Mouse (Mus musculus) forebrain, embryonic 12.5 days (tissue): ENCODE measurements at regions not wholly inside any gene's neighbourhood (a gene's known extent, or its start where the extent isn't known, plus 50 kb on each side); places are given as distances from the start of the nearest gene placed in this dataset.

Experiments
- ATAC-seq: fragments of 200-750 bp; cut with Nextera tagmentation; 2 replicates; pipeline ENCODE4 v1.8.0; 2017; ENCODE audit warnings: moderate TSS enrichment; ENCODE audit not compliant: low FRiP score
- H3K27ac ChIP-seq: fragments of 300-500 bp; sonication (generic); 2 replicates; pipeline ENCODE4 v1.5.1; 2016; ENCODE audit warnings: mild to moderate bottlenecking
- H3K27me3 ChIP-seq: fragments of 300-500 bp; sonication (generic); 2 replicates; pipeline ENCODE4 v1.6.1; 2016; ENCODE audit warnings: mild to moderate bottlenecking
- H3K36me3 ChIP-seq: fragments of 300-500 bp; sonication (generic); replicated peaks from 2 replicates; pipeline ENCODE4 v1.6.1; 2016; ENCODE audit warnings: mild to moderate bottlenecking
- H3K4me1 ChIP-seq: fragments of 300-500 bp; sonication (generic); 2 replicates; pipeline ENCODE4 v1.6.1; 2016
- H3K4me2 ChIP-seq: fragments of 300-500 bp; sonication (generic); 2 replicates; pipeline ENCODE4 v1.6.1; 2016; ENCODE audit warnings: mild to moderate bottlenecking, moderate library complexity
- H3K4me3 ChIP-seq: fragments of 300-500 bp; sonication (generic); replicated peaks from 2 replicates; pipeline ENCODE4 v1.5.1; 2016; ENCODE audit warnings: mild to moderate bottlenecking
- H3K9ac ChIP-seq: fragments of 300-500 bp; sonication (generic); 2 replicates; pipeline ENCODE4 v1.6.1; 2016; ENCODE audit warnings: mild to moderate bottlenecking
- H3K9me3 ChIP-seq: fragments of 300-500 bp; sonication (generic); 2 replicates; pipeline ENCODE4 v1.6.1; 2016
- WGBS: fragments of 180-500 bp; shearing (Covaris S2); methylation state at CpG from one replicate; pipeline ENCODE4 v1.1.7; 2016; 5-methylcytosine and 5-hydroxymethylcytosine counted together

- 57% methylated on average over 8 of the region's 8 CpGs for WGBS
- Histone ChIP-seq H3K9me3 (no peaks in the 10 kb centered on the region), H3K27me3 (no peaks in the 10 kb centered on the region), H3K36me3 (no peaks in the 10 kb centered on the region), H3K4me2 (no peak overlapping the region), H3K27ac (no peak overlapping the region), H3K4me1 (peaks cover 11% of the 10 kb centered on the region), H3K9ac (no peak overlapping the region), H3K4me3 (no peak overlapping the region)
- ATAC-seq = no peak
Observed at GRCm38 (mm10) chr2:75220775-75221359, 395.3 kb downstream of the Mtx2 start.

DNA sequence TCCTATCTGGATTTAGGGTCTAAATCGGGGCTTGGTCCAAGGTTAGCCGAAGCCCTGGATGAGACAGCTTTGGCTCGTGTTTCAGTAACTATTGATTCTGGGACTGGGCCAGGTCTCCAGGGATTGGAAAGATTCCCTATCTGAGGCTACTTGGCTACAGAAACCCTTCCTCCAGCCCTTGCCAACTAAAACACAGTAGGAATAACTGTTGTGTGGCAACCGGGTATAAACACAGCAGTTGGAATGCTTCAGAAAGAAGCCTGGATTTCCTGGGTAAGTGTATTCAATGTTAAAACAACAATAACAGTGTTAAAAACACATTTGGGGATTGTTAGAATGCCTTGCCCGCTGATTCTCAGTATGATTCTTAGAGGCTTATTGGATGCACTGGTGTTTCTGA lies 398.8 kb downstream of the Mtx2 start:
- H3K36me3 ChIP-seq = no peaks in the 10 kb centered on the region
- no peak overlapping the region for H3K27ac ChIP-seq
- no peak overlapping the region for H3K9ac ChIP-seq
- no peak overlapping the region for H3K4me2 ChIP-seq
- 78% methylated on average over 5 of the region's 5 CpGs for WGBS
- no peak for ATAC-seq
- H3K9me3 ChIP-seq = no peaks in the 10 kb centered on the region
- H3K4me1 ChIP-seq = peaks cover 11% of the 10 kb centered on the region
- no peak overlapping the region for H3K4me3 ChIP-seq
- H3K27me3 ChIP-seq = no peaks in the 10 kb centered on the region

GRCm38 (mm10) chr2:75240976-75241375 lies 415.4 kb downstream of the Mtx2 start:
- 70% methylated on average over 1 of the region's 1 CpGs for WGBS
- H3K9ac ChIP-seq = no peak overlapping the region
- H3K27ac ChIP-seq = no peak overlapping the region
- no peaks in the 10 kb centered on the region for H3K9me3 ChIP-seq
- no peak overlapping the region for H3K4me2 ChIP-seq
- no peaks in the 10 kb centered on the region for H3K27me3 ChIP-seq
- no peaks in the 10 kb centered on the region for H3K36me3 ChIP-seq
- no peak overlapping the region for H3K4me3 ChIP-seq
- ATAC-seq = no peak
- peaks cover 15% of the 10 kb centered on the region for H3K4me1 ChIP-seq

- ATAC-seq = peak; percentile 11; the same call in 1 of the 2 replicates
- Histone ChIP-seq H3K4me3 (no peak overlapping the region), H3K9me3 (no peaks in the 10 kb centered on the region), H3K36me3 (no peaks in the 10 kb centered on the region), H3K4me2 (no peak overlapping the region), H3K9ac (no peak overlapping the region), H3K27ac (peak overlapping the region; percentile 57), H3K4me1 (peaks cover 19% of the 10 kb centered on the region), H3K27me3 (no peaks in the 10 kb centered on the region)
- 42% methylated on average over 17 of the region's 17 CpGs for WGBS
Observed at GRCm38 (mm10) chr2:75244311-75245033, 414.6 kb upstream of the Hnrnpa3 start.

DNA sequence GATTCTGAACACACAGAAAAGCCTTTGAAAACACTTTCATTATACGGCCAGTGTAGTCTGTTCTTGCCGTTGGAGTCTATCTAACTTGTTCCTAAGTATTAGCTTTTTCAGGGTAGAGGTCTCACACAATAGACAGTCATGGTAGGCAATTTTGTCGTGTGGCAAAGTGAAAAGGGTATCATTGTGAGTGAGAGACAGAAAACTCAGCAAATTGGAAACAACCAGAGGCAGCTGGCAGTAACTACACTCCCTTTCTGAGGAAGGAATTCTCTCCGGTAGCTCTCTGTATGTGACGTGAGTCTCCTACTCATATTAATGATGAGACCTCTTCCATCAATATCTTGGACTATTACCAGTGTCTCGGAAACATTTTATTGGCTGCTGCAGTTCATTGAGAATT lies 413.8 kb upstream of the Hnrnpa3 start:
- no peak for ATAC-seq

DNA sequence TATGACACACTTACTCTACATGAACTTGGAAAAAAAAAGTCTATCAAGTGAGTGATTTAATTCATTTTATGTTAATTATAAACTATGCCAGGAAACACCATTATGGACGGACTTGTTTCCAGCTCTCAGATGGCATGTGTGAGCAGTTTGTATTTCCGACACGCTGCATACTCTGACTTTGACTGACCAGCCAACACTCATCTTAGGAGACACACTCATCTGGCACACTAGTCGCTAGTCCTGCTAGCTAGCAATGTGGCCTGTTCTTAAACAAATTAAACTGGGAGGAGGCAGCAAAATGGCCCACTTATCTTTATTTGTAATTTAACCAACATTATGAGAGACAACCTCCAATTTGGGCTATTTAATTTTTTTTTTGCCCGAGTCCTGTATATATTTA lies 413.4 kb upstream of the Hnrnpa3 start:
- Histone ChIP-seq H3K4me3 (no peak overlapping the region), H3K9me3 (no peaks in the 10 kb centered on the region), H3K9ac (no peak overlapping the region), H3K4me2 (peak overlapping the region; percentile 38), H3K27me3 (no peaks in the 10 kb centered on the region), H3K4me1 (peaks cover 19% of the 10 kb centered on the region), H3K36me3 (no peaks in the 10 kb centered on the region), H3K27ac (peak overlapping the region; percentile 71)
- no peak for ATAC-seq
- 61% methylated on average over 5 of the region's 5 CpGs for WGBS

More for the DNA sequence above, 413.8 kb upstream of the Hnrnpa3 start:
- H3K4me1 ChIP-seq = peaks cover 19% of the 10 kb centered on the region
- H3K9me3 ChIP-seq = no peaks in the 10 kb centered on the region
- no peaks in the 10 kb centered on the region for H3K36me3 ChIP-seq
- no peaks in the 10 kb centered on the region for H3K27me3 ChIP-seq
- H3K4me3 ChIP-seq = no peak overlapping the region
- no peak overlapping the region for H3K9ac ChIP-seq
- H3K27ac ChIP-seq = peak overlapping the region; percentile 57
- no peak overlapping the region for H3K4me2 ChIP-seq
- 57% methylated on average over 6 of the region's 6 CpGs for WGBS

- Histone ChIP-seq H3K27ac (peak overlapping the region; percentile 71), H3K36me3 (no peaks in the 10 kb centered on the region), H3K27me3 (no peaks in the 10 kb centered on the region), H3K9ac (no peak overlapping the region), H3K4me2 (peak overlapping the region; percentile 38), H3K4me3 (no peak overlapping the region), H3K9me3 (no peaks in the 10 kb centered on the region), H3K4me1 (peaks cover 19% of the 10 kb centered on the region)
- 17% methylated on average over 12 of the region's 12 CpGs for WGBS
- ATAC-seq = peak; percentile 90
Observed at GRCm38 (mm10) chr2:75246082-75246743, 412.8 kb upstream of the Hnrnpa3 start.

- 40% methylated on average over 5 of the region's 5 CpGs for WGBS
- Histone ChIP-seq H3K4me1 (peaks cover 19% of the 10 kb centered on the region), H3K27me3 (no peaks in the 10 kb centered on the region), H3K4me3 (no peak overlapping the region), H3K4me2 (no peak overlapping the region), H3K27ac (no peak overlapping the region), H3K9me3 (no peaks in the 10 kb centered on the region), H3K36me3 (no peaks in the 10 kb centered on the region), H3K9ac (no peak overlapping the region)
- no peak for ATAC-seq
Observed at GRCm38 (mm10) chr2:75248251-75248650, 410.8 kb upstream of the Hnrnpa3 start.

GRCm38 (mm10) chr2:75250507-75250906 lies 408.6 kb upstream of the Hnrnpa3 start:
- Histone ChIP-seq H3K27me3 (no peaks in the 10 kb centered on the region), H3K4me2 (no peak overlapping the region), H3K27ac (no peak overlapping the region), H3K36me3 (no peaks in the 10 kb centered on the region), H3K9me3 (no peaks in the 10 kb centered on the region), H3K9ac (no peak overlapping the region), H3K4me1 (peaks cover 9% of the 10 kb centered on the region), H3K4me3 (no peak overlapping the region)
- no peak for ATAC-seq
- WGBS = 88% methylated on average over 1 of the region's 1 CpGs

DNA sequence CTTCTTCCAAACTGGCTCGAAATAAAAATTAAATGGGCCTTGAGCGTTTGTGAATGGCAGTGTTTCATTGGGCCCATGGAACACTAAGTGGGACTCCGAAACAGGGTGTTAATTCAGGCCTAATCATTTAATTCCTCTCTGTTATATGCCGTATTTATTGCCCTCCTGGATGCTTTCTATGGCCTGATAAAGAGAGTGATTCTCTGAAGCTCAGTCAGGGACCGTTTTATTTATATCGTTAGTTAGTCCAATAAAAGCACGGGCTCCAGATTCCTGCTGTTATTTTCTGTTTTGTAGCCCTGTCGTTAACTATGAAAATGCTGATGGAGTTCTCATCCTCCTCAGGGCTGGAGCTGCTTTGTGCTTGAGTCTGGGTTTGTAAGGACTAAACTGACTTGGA lies 406.2 kb upstream of the Hnrnpa3 start:
- Histone ChIP-seq H3K27me3 (no peaks in the 10 kb centered on the region), H3K27ac (no peak overlapping the region), H3K9me3 (no peaks in the 10 kb centered on the region), H3K4me2 (no peak overlapping the region), H3K4me1 (no peaks in the 10 kb centered on the region), H3K36me3 (no peaks in the 10 kb centered on the region), H3K9ac (no peak overlapping the region), H3K4me3 (no peak overlapping the region)
- 28% methylated on average over 8 of the region's 8 CpGs for WGBS
- no peak for ATAC-seq

- H3K4me1 ChIP-seq = peaks cover 18% of the 10 kb centered on the region
- H3K36me3 ChIP-seq = no peaks in the 10 kb centered on the region
- H3K27ac ChIP-seq = no peak overlapping the region
- ATAC-seq = no peak
- no peak overlapping the region for H3K4me2 ChIP-seq
- no peak overlapping the region for H3K4me3 ChIP-seq
- 76% methylated on average over 7 of the region's 7 CpGs for WGBS
- no peaks in the 10 kb centered on the region for H3K9me3 ChIP-seq
- H3K27me3 ChIP-seq = no peaks in the 10 kb centered on the region
- H3K9ac ChIP-seq = no peak overlapping the region
Observed at GRCm38 (mm10) chr2:75265218-75265617, 393.8 kb upstream of the Hnrnpa3 start.

GRCm38 (mm10) chr2:75265739-75266699 lies 393.0 kb upstream of the Hnrnpa3 start:
- no peak overlapping the region for H3K4me3 ChIP-seq
- H3K9ac ChIP-seq = no peak overlapping the region
- H3K36me3 ChIP-seq = no peaks in the 10 kb centered on the region
- H3K27me3 ChIP-seq = no peaks in the 10 kb centered on the region
- peaks cover 18% of the 10 kb centered on the region for H3K4me1 ChIP-seq
- no peak overlapping the region for H3K27ac ChIP-seq
- no peak for ATAC-seq
- 73% methylated on average over 19 of the region's 19 CpGs for WGBS
- no peaks in the 10 kb centered on the region for H3K9me3 ChIP-seq
- no peak overlapping the region for H3K4me2 ChIP-seq
